Mouse (Mus musculus): ENCODE results near the gene Abca1. TPM values are rescaled to one million over a fixed set of nuclear protein-coding genes. Genes with fewer than 3 reads are reported as not detected.

The Abca1 gene
- total RNA-seq (2018; cell fraction: chromatin; rRNA removed), result 1,000 to 10,000 TPM in 8 of 26 experiments, 100 to 1,000 TPM in 18; 205 to 2,656 (median 727) TPM
- total RNA-seq (2018; cell fraction: cytosol; rRNA removed), result 100 to 1,000 TPM; 160 to 731 (median 322) TPM
- total RNA-seq (2018; cell fraction: nucleus; rRNA removed), result 1,000 to 10,000 TPM in 2 of 26 experiments, 100 to 1,000 TPM in 24; 291 to 1,224 (median 585) TPM
- polyA plus RNA-seq (2018), result 100 to 236 TPM (median 160 TPM) in 3 replicates

GRCm38 (mm10) chr4:53159767-53160166 is at the start of gene Abca1:
TSS of gene Abca1 (minus strand) at chr4:53159895.
- 3% methylated on average over 27 of the region's 37 CpGs for WGBS (ENCODE audit: missing documents)

GRCm38 (mm10) chr4:53204482-53204881 is 44.8 kb upstream of the Abca1 start:
- no peak overlapping the region for H3K27ac ChIP-seq
- 93% methylated on average over 7 of the region's 7 CpGs for WGBS (ENCODE audit: missing documents)
- H3K36me3 ChIP-seq (ENCODE audit: inconsistent target), result no peaks in the 10 kb centered on the region
- no peak overlapping the region for H3K4me3 ChIP-seq (ENCODE audit: inconsistent target)
- no peaks in the 10 kb centered on the region for H3K79me2 ChIP-seq (ENCODE audit: inconsistent target)

More at GRCm38 (mm10) chr4:53159767-53160166, at the start of gene Abca1:
- H3K27ac ChIP-seq, result peak within 1 kb of the TSS; percentile 90
- H3K36me3 ChIP-seq (ENCODE audit: inconsistent target), result no peaks in the 10 kb centered on the region
- peak within 1 kb of the TSS; percentile 98 for H3K4me3 ChIP-seq (ENCODE audit: inconsistent target)
- H3K79me2 ChIP-seq (ENCODE audit: inconsistent target), result peaks cover 47% of the 10 kb centered on the region

- WGBS (ENCODE audit: missing documents), result 77% methylated on average over 14 of the region's 15 CpGs
- Histone ChIP-seq H3K79me2 (ENCODE audit: inconsistent target) (no peaks in the 10 kb centered on the region), H3K4me3 (ENCODE audit: inconsistent target) (no peak overlapping the region), H3K36me3 (ENCODE audit: inconsistent target) (no peaks in the 10 kb centered on the region), H3K27ac (no peak overlapping the region)
These were observed 44.1 kb upstream of the Abca1 start for GRCm38 (mm10) chr4:53203595-53204400.

- no peak overlapping the region for H3K27ac ChIP-seq
- H3K79me2 ChIP-seq (ENCODE audit: inconsistent target), result no peaks in the 10 kb centered on the region
- 100% methylated on average over 1 of the region's 1 CpGs for WGBS (ENCODE audit: missing documents)
- no peaks in the 10 kb centered on the region for H3K36me3 ChIP-seq (ENCODE audit: inconsistent target)
- no peak overlapping the region for H3K4me3 ChIP-seq (ENCODE audit: inconsistent target)
These were observed 40.6 kb upstream of the Abca1 start for GRCm38 (mm10) chr4:53200276-53200675.

- Histone ChIP-seq H3K4me3 (ENCODE audit: inconsistent target) (no peak overlapping the region), H3K79me2 (ENCODE audit: inconsistent target) (no peaks in the 10 kb centered on the region), H3K36me3 (ENCODE audit: inconsistent target) (no peaks in the 10 kb centered on the region), H3K27ac (no peak overlapping the region)
- 98% methylated on average over 4 of the region's 4 CpGs for WGBS (ENCODE audit: missing documents)
These were observed 38.1 kb upstream of the Abca1 start for GRCm38 (mm10) chr4:53197842-53198241.

GRCm38 (mm10) chr4:53196058-53196771 is 36.5 kb upstream of the Abca1 start:
- peak overlapping the region; percentile 5; the same call in 1 of the 2 replicates for H3K4me3 ChIP-seq (ENCODE audit: inconsistent target)
- no peaks in the 10 kb centered on the region for H3K79me2 ChIP-seq (ENCODE audit: inconsistent target)
- peak overlapping the region; percentile 42 for H3K27ac ChIP-seq
- 35% methylated on average over 24 of the region's 24 CpGs for WGBS (ENCODE audit: missing documents)
- no peaks in the 10 kb centered on the region for H3K36me3 ChIP-seq (ENCODE audit: inconsistent target)

- no peak overlapping the region for H3K4me3 ChIP-seq (ENCODE audit: inconsistent target)
- 0% methylated on average over 4 of the region's 4 CpGs for WGBS (ENCODE audit: missing documents)
- H3K79me2 ChIP-seq (ENCODE audit: inconsistent target), result no peaks in the 10 kb centered on the region
- H3K36me3 ChIP-seq (ENCODE audit: inconsistent target), result no peaks in the 10 kb centered on the region
- H3K27ac ChIP-seq, result peak overlapping the region; percentile 98
These were observed 27.4 kb upstream of the Abca1 start for GRCm38 (mm10) chr4:53187071-53187470.

GRCm38 (mm10) chr4:53186573-53186972 is 26.9 kb upstream of the Abca1 start:
- no peak overlapping the region for H3K4me3 ChIP-seq (ENCODE audit: inconsistent target)
- H3K36me3 ChIP-seq (ENCODE audit: inconsistent target), result no peaks in the 10 kb centered on the region
- 15% methylated on average over 4 of the region's 4 CpGs for WGBS (ENCODE audit: missing documents)

GRCm38 (mm10) chr4:53186141-53186540 is 26.4 kb upstream of the Abca1 start:
- no peaks in the 10 kb centered on the region for H3K36me3 ChIP-seq (ENCODE audit: inconsistent target)
- 57% methylated on average over 4 of the region's 4 CpGs for WGBS (ENCODE audit: missing documents)
- no peaks in the 10 kb centered on the region for H3K79me2 ChIP-seq (ENCODE audit: inconsistent target)
- peak overlapping the region; percentile 98 for H3K27ac ChIP-seq
- H3K4me3 ChIP-seq (ENCODE audit: inconsistent target), result no peak overlapping the region

More at GRCm38 (mm10) chr4:53186573-53186972, 26.9 kb upstream of the Abca1 start:
- Histone ChIP-seq H3K79me2 (ENCODE audit: inconsistent target) (no peaks in the 10 kb centered on the region), H3K27ac (peak overlapping the region; percentile 98)

- Histone ChIP-seq H3K36me3 (ENCODE audit: inconsistent target) (no peaks in the 10 kb centered on the region), H3K79me2 (ENCODE audit: inconsistent target) (no peaks in the 10 kb centered on the region), H3K4me3 (ENCODE audit: inconsistent target) (no peak overlapping the region), H3K27ac (peak overlapping the region; percentile 69)
- 20% methylated on average over 6 of the region's 6 CpGs for WGBS (ENCODE audit: missing documents)
These were observed 21.8 kb upstream of the Abca1 start for GRCm38 (mm10) chr4:53181479-53181878.

- Histone ChIP-seq H3K27ac (no peak overlapping the region), H3K79me2 (ENCODE audit: inconsistent target) (no peaks in the 10 kb centered on the region), H3K36me3 (ENCODE audit: inconsistent target) (no peaks in the 10 kb centered on the region), H3K4me3 (ENCODE audit: inconsistent target) (no peak overlapping the region)
- 92% methylated on average over 3 of the region's 10 CpGs for WGBS (ENCODE audit: missing documents)
These were observed 19.7 kb upstream of the Abca1 start for GRCm38 (mm10) chr4:53179308-53179820.

GRCm38 (mm10) chr4:53178489-53178888 is 18.8 kb upstream of the Abca1 start:
- Histone ChIP-seq H3K27ac (no peak overlapping the region), H3K4me3 (ENCODE audit: inconsistent target) (no peak overlapping the region), H3K36me3 (ENCODE audit: inconsistent target) (no peaks in the 10 kb centered on the region), H3K79me2 (ENCODE audit: inconsistent target) (no peaks in the 10 kb centered on the region)
- WGBS (ENCODE audit: missing documents), result 98% methylated on average over 7 of the region's 7 CpGs

GRCm38 (mm10) chr4:53177696-53178095 is 18.0 kb upstream of the Abca1 start:
- 89% methylated on average over 8 of the region's 8 CpGs for WGBS (ENCODE audit: missing documents)
- Histone ChIP-seq H3K4me3 (ENCODE audit: inconsistent target) (no peak overlapping the region), H3K36me3 (ENCODE audit: inconsistent target) (no peaks in the 10 kb centered on the region), H3K79me2 (ENCODE audit: inconsistent target) (no peaks in the 10 kb centered on the region), H3K27ac (no peak overlapping the region)

GRCm38 (mm10) chr4:53174906-53175305 is 15.2 kb upstream of the Abca1 start:
- no peaks in the 10 kb centered on the region for H3K36me3 ChIP-seq (ENCODE audit: inconsistent target)
- H3K27ac ChIP-seq, result no peak overlapping the region
- no peaks in the 10 kb centered on the region for H3K79me2 ChIP-seq (ENCODE audit: inconsistent target)
- WGBS (ENCODE audit: missing documents), result 93% methylated on average over 7 of the region's 7 CpGs
- H3K4me3 ChIP-seq (ENCODE audit: inconsistent target), result no peak overlapping the region

Measured in macrophage (primary cell).